Mouse (Mus musculus) cerebellum, postnatal 10 days (tissue): ENCODE measurements around the gene Insig1.
A peak's percentile ranks its signal among the peaks of the same experiment; 100 is the strongest.

Experiments used
- DNase-seq, 2 experiments: peaks; one replicate each; pipeline ENCODE4 v3.0.0; 2021; ENCODE audit warnings: mixed read lengths in 2 of 2

Insig1 gene

GRCm38 (mm10) chr5:28122491-28123454 lies 51.6 kb downstream of the Insig1 start:
- DNase-seq, result peak; percentile 94 to 96

DNA sequence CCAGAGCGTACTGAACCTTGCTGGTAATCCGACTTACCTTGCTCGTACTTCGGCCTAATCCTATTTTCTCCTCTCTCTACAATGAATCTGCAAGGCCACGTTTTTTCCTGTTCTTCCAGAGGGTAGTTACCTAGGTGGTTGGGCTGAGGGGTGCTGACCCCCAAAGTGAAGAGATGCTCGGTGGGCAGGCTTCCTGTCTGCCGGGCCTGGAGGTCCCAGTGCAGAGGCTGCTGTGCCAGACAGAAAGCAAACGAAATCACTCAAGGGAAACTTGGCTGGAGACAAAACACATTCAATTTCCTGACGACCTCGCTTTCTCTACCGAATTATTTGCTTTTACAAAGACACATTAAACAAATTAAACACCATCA lies 52.3 kb downstream of the Insig1 start:
- peak in 1 of 2 experiments; percentile 35 for DNase-seq

DNA sequence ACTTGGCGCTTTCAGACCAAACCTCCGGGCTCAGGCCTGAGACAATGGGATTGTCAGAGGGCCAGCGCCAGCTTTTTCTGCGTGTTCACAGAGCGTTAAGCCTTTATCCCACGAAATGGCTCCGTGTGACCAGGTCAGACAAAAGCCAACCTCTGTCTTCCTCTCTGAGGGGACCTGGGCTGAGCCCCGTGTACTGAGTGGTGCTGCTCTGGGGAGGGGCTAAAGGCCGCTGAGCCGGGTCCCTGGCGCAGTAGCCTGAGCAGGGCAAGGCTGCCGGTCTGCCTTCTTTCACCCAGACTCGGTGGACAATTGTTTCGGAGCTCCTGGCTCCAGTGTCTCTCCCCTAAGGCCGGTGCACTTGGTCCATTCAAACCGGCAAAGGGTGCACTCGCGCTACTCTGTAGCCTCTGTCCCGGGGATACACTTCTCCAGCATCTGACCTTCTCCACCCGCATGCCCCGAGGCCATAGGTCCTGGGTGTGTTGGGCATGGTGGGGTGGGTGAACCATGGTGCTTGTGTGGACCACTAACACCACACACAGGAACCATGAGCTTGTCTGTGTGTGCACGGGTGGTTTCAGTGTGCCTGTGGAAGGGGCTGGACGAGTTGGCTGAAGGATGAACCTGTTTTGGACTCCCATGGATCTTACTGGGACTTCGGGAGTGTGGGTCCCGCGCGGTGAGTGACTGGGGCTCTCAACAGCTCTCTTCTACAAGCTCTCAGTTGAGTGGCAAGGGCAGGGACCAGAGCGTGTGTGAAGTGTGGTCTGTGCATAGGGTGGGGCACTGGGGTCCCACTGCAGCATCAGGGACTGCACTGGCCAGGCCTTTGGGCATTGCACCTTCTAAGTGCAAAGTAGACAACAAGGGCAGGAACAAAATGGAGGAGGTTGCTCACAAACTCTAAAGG lies 53.4 kb downstream of the Insig1 start:
- peak; percentile 35 to 46 for DNase-seq
